Mouse (Mus musculus): ENCODE results near the gene Yjefn3.
"Not testable (repeated sequence)": the region's sequence is repeated elsewhere in the genome, so short reads cannot be mapped to it uniquely, and the experiment has no call there.

The Yjefn3 gene

GRCm38 (mm10) chr8:69902163-69903062, at the start of gene Yjefn3, which contains the start of the genes Tssk6 and Ndufa13:
Yjefn3 (minus strand) TSS chr8:69902712.
Tssk6 (plus strand) TSS chr8:69902184.
Ndufa13 (minus strand) TSS chr8:69902558.
- DNase-seq: peak; percentile 81

- DNase-seq: no peak
These were observed 47.8 kb upstream of the Yjefn3 start for GRCm38 (mm10) chr8:69950300-69950699.

GRCm38 (mm10) chr8:69942495-69942894, 40.0 kb upstream of the Yjefn3 start:
- DNase-seq: not testable (repeated sequence)

- DNase-seq: no peak
These were observed 37.9 kb upstream of the Yjefn3 start for GRCm38 (mm10) chr8:69940386-69940785.

GRCm38 (mm10) chr8:69939633-69940032, 37.1 kb upstream of the Yjefn3 start:
- no peak for DNase-seq

- DNase-seq: no peak
These were observed 35.9 kb upstream of the Yjefn3 start for GRCm38 (mm10) chr8:69938245-69938982.

GRCm38 (mm10) chr8:69937466-69937865, 35.0 kb upstream of the Yjefn3 start:
- no peak for DNase-seq

GRCm38 (mm10) chr8:69936050-69936794, 33.7 kb upstream of the Yjefn3 start:
- DNase-seq: no peak

- DNase-seq: no peak
These were observed 32.9 kb upstream of the Yjefn3 start for GRCm38 (mm10) chr8:69935431-69935830.

GRCm38 (mm10) chr8:69934582-69934981, 32.1 kb upstream of the Yjefn3 start:
- DNase-seq: no peak

GRCm38 (mm10) chr8:69933811-69934210, 31.3 kb upstream of the Yjefn3 start:
- DNase-seq: no peak

GRCm38 (mm10) chr8:69926901-69927300, 24.4 kb upstream of the Yjefn3 start:
- no peak for DNase-seq

GRCm38 (mm10) chr8:69923986-69924385, 21.5 kb upstream of the Yjefn3 start:
- no peak for DNase-seq

- DNase-seq: no peak
These were observed 18.6 kb upstream of the Yjefn3 start for GRCm38 (mm10) chr8:69921141-69921540.

GRCm38 (mm10) chr8:69919876-69920662, 17.6 kb upstream of the Yjefn3 start:
- no peak for DNase-seq

GRCm38 (mm10) chr8:69919010-69919409, 16.5 kb upstream of the Yjefn3 start:
- peak; percentile 72 for DNase-seq

GRCm38 (mm10) chr8:69918506-69918905, 16.0 kb upstream of the Yjefn3 start:
- DNase-seq: no peak

GRCm38 (mm10) chr8:69915748-69916147, 13.2 kb upstream of the Yjefn3 start:
- DNase-seq: no peak

- DNase-seq: no peak
These were observed 12.0 kb upstream of the Yjefn3 start for GRCm38 (mm10) chr8:69914526-69914925.

- DNase-seq: no peak
These were observed 10.1 kb upstream of the Yjefn3 start for GRCm38 (mm10) chr8:69912478-69913074.

- DNase-seq: no peak
These were observed 9.4 kb upstream of the Yjefn3 start for GRCm38 (mm10) chr8:69911917-69912316.

GRCm38 (mm10) chr8:69907106-69907505, 4.6 kb upstream of the Yjefn3 start:
- peak; percentile 7 for DNase-seq

Measured in cerebellum, adult 11-12 months (tissue).